Mouse (Mus musculus) small intestine, adult 10 weeks (tissue): Measurements from ENCODE around the gene Smtn. TPM values are rescaled to one million over a fixed set of nuclear protein-coding genes. Genes with fewer than 3 reads are reported as not detected.

ENCODE experiments used
- polyA plus RNA-seq: library from polyadenylated mRNA; stranded (reverse); fragments of 350-450 nt; fragmentation: Illumina TruSeq; extraction: RNeasy Lipid Tissue Mini Kit (QIAGEN cat#74804); gene quantifications from one replicate; pipeline ENCODE4 v1.2.3, GENCODE M21; 2014; ENCODE audit warnings: low replicate concordance

Gene Smtn
- not detected for polyA plus RNA-seq

GRCm38 (mm10) chr11:3540451-3541085 is at the start of gene Smtn:
Gene Smtn, minus strand, starts transcription at chr11:3540612.

DNA sequence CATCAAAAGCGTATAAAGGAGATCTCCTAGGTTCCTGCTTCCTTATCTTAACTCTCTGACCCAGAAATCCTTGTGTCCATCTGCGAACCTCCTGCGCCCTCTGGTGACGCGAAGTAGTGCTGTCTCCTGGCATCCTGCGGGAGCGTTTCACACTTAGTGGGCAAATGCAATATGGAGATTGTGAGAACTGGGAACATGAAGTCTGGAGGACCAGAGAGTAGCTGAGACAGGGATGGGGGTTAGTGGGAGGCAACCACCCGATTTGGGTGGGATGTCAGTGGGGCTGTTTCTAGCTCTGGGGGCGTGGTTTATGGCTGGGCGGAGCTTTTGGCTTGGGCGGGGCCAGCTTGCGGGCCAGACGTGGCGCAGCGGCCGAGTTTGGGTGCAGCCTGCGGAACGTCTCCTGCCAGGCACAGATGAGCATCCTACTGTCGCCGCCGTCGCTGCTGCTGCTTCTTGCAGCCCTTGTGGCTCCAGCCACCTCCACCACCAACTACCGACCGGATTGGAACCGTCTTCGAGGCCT is 25.8 kb downstream of the Smtn start, which contains the start of gene Selenom:
Gene Selenom (plus strand): TSS at position 156 of the 526 bp plus-strand sequence.

GRCm38 (mm10) chr11:3487952-3488570 is 52.4 kb downstream of the Smtn start, which contains the start of gene Pla2g3:
Gene Pla2g3, plus strand, starts transcription at chr11:3488284.

Other genes with a start within 250 kb of the Smtn start
- gene Pik3ip1, start 210.2 kb downstream of the Smtn start, polyA plus RNA-seq: 0.93 TPM
- gene Limk2, start 131.4 kb downstream of the Smtn start, polyA plus RNA-seq: 17.3 TPM
- gene Rnf185, start 88.2 kb downstream of the Smtn start, polyA plus RNA-seq: 24.3 TPM
- not detected for gene Pla2g3, start 52.3 kb downstream of the Smtn start, polyA plus RNA-seq
- 0.78 TPM for gene Inpp5j, start 35.8 kb downstream of the Smtn start, polyA plus RNA-seq
- 1.5 TPM for gene Selenom, start 25.9 kb downstream of the Smtn start, polyA plus RNA-seq
- 10.2 TPM for gene Morc2a, start 108.6 kb upstream of the Smtn start, polyA plus RNA-seq